Mouse (Mus musculus) erythroblast, adult 5-6 weeks (primary cell): ENCODE measurements around the gene Wdr46. TPM values are rescaled to one million over a fixed set of nuclear protein-coding genes. Genes with fewer than 3 reads are reported as not detected.
A peak's percentile ranks its signal among the peaks of the same experiment; 100 is the strongest.
"Not testable (repeated sequence)": the region's sequence is repeated elsewhere in the genome, so short reads cannot be mapped to it uniquely, and the experiment has no call there.

Source experiments
- ATAC-seq: replicated peaks from 2 replicates; pipeline ENCODE4 v1.8.0; 2016; ENCODE audit warnings: moderate number of reproducible peaks, mild to moderate bottlenecking, moderate TSS enrichment, inconsistent platforms; ENCODE audit not compliant: poor library complexity, low FRiP score, severe bottlenecking
- total RNA-seq, 2 experiments: library from RNA; stranded (forward) in 1 of 2; stranded (reverse) in 1 of 2; fragments of 150-400 nt in 1 of 2; fragments of 200-764, 138-1000 nt in 1 of 2; gene quantifications; 2 replicates each; pipeline versions ENCODE4 v1.2.3 to v1.2.4; 2015 to 2017; ENCODE audit warnings: low replicate concordance in 2 of 2

Wdr46 gene
- total RNA-seq, 2 experiments from 2014 or later: 8.5 to 15.9 TPM

DNA sequence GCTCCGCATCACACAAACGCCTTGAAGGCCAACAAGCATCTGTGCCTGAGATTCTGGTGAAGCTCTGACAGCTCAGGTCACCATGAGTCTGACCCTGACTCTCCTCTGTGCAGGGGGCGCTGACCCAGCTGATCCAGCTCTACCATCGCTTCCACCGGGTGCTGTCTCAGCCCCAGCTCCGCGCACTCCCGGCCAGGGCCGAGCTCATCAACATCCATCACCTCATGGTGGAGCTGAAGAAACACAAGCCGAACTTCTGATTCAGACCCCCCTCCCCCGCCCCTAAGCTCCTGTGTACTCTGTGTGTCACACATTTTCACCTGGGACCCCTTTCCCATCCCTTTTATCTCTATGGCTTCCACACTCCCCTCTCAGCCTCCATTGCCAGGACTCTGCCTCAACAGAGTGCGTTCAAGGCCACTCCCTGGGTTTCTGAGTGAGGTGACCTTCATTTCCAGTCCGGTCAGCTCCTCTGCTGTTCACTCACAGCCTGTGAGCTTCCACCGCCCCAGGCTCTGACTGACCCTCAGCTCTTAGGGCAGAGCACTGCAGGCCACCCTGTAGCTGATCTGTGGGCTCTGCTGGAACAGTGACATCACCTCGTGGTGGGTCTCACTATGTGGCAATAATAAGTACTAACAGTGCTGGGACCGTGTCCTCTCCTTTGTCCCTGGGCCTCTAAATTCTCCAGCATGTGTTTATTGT, 25.5 kb downstream of the Wdr46 start:
- ATAC-seq: no peak

- peak; percentile 88 for ATAC-seq
Measured at GRCm38 (mm10) chr17:33968489-33968888, 28.0 kb downstream of the Wdr46 start.

DNA sequence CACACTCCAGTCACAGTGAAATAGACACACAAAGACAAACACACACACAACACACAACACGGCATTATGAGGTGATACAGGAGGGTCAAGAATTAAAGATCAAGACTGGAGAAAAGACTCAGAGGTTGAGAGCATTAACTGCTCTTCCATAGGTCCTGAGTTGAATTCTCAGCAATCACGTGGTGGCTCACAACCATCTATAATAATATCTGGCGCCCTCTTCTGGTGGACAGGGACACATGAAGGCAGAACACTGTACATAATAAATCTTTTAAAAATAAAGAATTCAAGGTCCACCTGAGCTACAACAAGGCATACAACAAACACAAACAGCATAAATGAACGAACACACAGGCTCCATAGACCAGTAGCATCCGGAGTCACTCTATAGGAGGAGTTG, 28.5 kb downstream of the Wdr46 start:
- ATAC-seq: peak; percentile 17

DNA sequence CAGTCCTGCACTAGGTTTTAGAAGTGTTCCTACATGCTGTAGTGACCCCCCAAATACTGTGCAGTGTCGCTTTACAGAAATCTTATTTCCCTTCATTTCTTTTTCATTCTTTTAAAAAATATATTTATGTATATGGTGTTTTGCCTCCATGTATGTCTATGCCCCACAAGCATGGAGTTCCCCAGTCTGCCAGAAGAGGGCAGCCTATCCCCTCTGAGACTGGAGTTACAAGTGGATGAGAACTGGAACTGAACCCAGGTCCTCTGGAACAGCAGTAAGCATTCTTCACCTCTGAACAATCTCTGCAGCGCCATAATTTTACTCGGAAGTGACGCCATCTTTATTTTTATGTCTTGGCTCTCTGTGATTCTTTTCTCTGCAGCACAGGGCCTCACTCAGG, 28.9 kb downstream of the Wdr46 start:
- no peak for ATAC-seq

- no peak for ATAC-seq
Measured at GRCm38 (mm10) chr17:33972691-33973090, 32.2 kb downstream of the Wdr46 start.

DNA sequence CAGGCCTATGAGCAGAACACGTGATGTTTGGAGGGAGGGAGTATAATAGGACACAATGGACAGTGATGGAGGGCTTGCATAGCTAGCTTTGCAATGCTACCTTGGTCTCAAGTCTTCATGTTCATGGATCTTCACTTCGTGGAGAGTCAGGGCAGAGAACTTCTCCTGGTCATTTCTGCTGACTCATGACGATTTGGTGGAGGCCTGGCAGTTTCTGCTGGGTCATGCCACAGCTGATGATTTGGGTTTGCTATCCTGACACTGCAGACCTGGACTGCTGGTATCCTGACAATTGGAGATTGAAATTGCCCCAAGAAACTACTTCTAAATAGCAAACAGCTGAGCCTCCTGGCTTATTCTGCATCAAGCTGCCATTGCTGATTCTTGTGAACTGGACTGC, 33.1 kb downstream of the Wdr46 start:
- ATAC-seq: peak; percentile 70

DNA sequence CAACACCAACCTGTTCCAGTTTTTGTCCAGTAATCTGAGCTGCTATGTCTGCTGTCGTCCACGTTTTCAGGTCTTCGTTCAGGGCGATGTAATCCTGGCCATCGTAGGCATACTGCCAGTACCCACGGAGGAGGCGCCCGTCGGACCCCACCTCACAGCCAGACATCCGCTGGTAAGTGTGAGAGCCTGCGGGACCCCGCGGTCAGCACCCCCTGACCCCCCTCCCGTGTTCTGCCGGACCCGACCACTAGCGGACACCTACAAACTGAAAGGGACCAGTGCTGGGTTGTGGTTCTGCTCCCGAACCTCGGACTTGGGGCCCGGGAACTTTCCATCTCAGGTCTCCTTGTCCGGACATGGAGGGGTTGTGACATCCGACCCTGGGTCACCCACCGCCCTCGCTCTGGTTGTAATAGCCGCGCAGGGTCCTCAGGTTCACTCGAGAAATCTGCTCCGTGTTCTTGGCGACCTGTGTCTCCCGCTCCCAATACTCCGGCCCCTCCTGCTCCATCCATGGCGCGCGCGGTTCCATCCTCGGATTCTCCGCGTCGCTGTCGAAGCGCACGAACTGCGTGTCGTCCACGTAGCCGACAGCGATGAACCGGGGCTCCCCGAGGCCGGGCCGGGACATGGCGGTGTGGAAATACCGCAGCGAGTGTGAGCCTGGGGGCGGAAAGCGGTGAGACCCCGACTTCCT, 37.5 kb downstream of the Wdr46 start:
- no peak for ATAC-seq

- peak; percentile 75 for ATAC-seq
Measured at GRCm38 (mm10) chr17:33978631-33979031, 38.2 kb downstream of the Wdr46 start.

GRCm38 (mm10) chr17:33979512-33980050, 39.1 kb downstream of the Wdr46 start:
- ATAC-seq: no peak

DNA sequence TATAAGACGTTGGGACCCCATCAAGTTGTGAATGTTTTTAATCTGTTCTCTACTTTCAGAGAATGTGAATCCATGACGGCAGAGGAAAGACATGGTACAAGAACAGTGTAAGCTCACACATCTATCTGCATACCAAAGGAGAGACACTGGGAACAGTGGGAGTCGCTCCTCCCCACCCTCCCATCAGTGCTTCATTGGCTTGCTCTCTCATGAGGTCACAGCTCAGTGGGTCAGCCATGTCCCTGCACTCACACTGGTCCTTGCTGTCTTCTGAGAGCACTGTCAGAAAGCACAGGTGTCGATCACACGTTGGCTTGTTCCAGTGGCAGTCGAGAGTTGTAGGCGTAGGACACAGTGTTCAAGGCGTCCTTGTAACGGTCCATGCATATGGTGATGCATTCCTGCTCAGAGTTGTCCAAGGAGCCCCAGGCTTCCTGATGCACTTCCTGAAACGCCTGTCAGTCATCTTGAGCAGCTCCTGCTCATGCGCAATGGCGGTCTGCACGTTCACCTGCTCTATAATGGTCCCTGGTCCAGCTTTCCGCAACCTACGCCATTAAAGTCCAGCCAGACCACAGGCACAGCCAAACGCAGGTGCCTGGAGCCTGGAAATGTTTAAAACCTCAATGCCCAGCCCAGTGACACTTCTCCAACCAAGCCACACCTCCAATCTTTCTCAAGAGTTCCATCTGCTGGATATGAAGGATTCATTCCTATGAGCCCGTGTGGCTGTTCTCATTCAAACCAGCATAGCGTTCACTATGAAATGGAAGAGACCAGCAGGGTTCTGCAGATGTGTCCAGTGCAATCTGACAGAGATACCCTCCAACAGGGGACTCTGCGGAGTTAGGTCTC, 39.9 kb downstream of the Wdr46 start:
- no peak for ATAC-seq

DNA sequence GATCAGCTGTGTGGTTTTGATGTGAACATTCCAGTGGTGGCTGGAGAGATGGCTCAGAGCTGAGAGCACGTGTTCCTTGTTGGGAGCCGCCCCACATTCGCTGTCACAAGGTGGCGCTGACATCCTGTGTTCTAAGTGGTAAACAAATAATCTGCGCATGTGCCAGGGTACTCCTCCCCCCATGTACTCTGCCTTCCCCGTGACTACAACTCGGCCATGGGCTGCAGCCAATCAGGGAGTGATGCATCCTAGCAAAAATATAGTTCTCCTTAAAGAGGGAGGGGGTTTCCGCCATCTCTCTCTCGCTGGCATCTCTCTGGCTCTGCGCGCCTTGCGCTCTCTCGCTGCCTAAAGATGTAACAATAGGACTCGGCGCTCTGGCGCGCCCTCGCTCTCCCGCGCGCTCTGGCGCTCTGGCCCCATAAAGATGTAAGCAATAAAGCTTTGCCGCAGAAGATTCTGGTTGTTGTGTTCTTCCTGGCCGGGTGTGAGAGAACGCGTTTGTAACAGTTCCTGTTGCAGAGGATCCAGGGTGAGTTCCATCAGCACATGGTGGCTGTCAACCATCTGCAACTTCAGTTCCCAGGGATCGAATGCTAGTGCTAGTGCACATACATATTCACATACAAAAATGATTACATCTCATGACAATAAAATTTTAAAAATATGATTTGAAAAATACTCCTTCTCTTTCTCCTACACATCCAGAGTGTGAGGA, 40.9 kb downstream of the Wdr46 start:
- ATAC-seq: peak; percentile 84

DNA sequence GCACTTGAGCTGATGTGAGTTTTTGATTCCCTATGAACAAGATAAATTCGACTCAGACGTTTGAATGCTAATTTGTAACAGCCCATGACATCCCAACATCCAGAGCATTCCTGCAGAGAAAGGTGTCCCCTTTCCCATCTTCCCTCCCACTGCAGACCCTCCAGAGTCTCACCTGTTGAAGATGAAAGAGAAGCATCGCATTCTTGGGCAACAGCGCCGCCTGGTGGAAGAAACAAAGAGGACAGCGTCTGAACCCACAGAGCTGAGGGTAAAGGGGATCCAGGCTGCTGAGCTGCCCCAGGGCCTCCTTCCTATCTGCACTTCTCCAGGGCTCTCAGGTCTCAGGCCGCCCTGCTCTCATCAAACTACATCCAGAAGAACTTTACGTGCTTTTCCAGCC, 41.7 kb downstream of the Wdr46 start:
- not testable (repeated sequence) for ATAC-seq

DNA sequence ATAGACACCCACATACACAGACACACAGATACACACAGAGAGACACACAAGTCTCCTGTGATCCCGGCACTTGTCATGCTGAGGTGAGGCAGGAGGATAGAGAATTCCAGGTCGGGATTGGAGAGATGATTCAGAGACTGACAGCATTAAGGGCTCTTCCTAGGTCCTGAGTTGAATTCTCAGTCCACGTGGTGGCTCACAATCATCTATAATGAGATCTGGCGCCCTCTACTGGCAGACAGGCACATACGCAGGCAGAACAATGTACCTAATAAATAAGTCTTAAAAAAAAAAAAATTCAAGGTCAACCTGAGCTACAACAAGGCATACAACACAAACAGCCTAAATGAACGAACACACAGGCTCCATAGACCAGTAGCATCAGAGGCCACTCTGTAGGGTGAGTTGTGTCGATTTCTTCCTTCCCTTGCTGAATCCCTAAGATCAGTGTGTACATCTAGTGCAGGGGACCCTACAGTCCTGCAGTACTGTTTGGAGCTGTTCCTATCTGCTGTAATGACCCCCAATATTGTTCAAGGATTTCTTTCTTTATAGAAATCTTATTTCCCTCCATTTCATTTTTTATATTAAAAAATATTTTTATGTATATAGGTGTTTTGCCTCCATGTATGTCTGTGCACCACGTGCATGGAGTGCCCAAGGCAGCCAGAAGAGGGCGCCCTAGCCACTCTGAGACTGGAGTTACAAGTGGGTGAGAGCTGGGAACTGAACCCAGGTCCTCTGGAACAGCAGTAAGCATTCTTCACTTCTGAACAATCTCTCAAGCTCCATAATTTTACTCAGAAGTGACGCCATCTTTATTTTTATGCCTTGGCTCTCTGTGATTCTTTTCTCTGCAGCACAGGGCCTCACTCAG, 51.6 kb downstream of the Wdr46 start:
- ATAC-seq: peak; percentile 83

- ATAC-seq: no peak
Measured at GRCm38 (mm10) chr17:33994959-33995358, 54.5 kb downstream of the Wdr46 start.

DNA sequence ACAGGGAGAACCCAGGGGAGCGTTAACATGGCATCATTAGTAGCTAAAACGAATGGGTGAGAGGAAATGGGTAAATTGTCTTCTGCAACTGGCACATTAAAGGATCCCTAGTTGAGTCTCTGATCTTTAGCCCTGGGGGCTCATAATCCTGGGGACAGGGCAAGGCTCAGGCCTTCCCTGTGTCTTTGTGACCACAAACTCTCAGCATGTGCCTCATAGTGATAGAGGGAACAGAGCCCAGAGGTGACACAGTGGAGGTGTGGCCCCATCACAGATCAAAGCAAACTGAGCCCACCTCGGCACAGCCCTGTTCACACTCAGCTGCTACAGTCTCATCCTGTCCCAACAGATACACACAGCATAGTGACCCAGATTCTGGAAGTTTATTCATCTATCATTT, 55.2 kb downstream of the Wdr46 start:
- no peak for ATAC-seq

DNA sequence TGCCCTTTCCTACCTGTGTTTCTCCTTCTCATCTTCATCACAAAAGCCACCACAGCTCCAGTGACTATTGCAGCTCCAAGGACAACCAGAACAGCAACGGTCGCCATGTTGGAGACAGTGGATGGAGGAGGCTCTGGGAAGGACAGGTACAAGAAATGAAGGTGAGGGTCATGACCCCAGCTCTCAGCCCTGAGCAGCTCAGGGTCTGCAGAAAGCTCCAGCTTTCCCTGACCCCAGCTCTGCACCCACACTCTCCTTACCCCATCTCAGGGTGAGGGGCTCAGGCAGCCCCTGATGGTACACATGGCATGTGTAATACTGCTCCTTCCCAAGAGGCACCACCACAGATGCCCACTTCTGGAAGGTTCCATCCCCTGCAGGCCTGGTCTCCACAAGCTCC, 56.6 kb downstream of the Wdr46 start:
- ATAC-seq: not testable (repeated sequence)

DNA sequence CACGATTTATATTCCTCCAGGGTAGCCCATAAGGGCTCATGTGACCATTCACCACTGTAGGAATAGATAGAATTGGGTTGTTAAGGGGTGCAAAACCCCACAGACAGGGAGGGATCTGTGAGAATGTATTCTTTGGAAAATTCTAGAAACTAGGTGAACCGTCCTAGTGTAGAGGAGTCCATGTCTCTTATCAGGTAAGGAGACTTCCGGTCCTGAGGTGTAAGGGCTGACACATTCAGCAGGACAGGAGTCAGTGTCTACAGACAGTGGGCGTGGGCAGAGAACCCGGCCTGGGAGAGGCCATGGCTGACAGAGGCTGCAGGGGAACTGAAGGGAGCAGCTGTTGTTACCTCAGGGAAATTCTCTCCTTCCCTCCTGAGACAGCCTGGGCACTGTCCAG, 58.2 kb downstream of the Wdr46 start:
- not testable (repeated sequence) for ATAC-seq
